In the genomic region with DNA sequence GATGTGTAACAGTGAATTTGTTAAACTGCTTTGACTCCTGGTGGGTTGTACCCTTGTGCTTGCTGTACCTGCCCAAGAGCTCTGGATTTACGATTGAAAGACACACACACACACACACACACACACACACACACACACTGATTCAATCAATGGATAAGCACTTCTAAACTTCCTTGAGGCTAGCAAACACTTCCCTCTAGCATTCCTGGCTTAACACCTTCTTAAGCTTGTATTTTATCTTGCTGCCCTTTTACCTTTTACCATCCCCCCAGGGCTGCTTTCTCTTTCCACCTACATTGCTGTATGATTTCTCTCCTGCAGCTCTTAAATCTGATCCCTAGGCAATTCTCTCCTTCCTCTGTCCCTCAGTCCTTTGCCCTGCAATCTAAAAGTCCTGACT, we compare ENCODE assay signal across 22 mouse cellular contexts. TPM values are rescaled to one million over a fixed set of nuclear protein-coding genes. Genes with fewer than 3 reads are reported as not detected.
DNase-seq lines count a peak whose midpoint lies in the region; ATAC-seq and TF ChIP-seq lines count a peak whose summit lies in the region.
"Had no signal": no experiment of that assay in that cellular context is flagged by ENCODE, and none has a peak within 500 bp of the region (broad histone marks: within the 10 kb centered on the region; RNA-seq: fewer than 3 reads in every experiment).

No protein-coding gene starts in this region.

- peaks cover 23% of the 10 kb centered on the region for H3K4me1 ChIP-seq in heart, embryonic 15.5 days (replicated peaks)
- H3K4me1 ChIP-seq in heart, embryonic 10.5 days, result peaks cover 18% of the 10 kb centered on the region
- no peaks in the 10 kb centered on the region for H3K4me1 ChIP-seq in intestine, embryonic 15.5 days (replicated peaks)
- peaks cover 4% of the 10 kb centered on the region; the same call in 1 of the 2 replicates for H3K4me1 ChIP-seq in limb, embryonic 11.5 days (ENCODE audit: control insufficient read depth, insufficient read depth, low read length)
- peaks cover 10% of the 10 kb centered on the region; the same call in 1 of the 2 replicates for H3K4me1 ChIP-seq in stomach, embryonic 16.5 days (ENCODE audit: control insufficient read depth, insufficient read depth, low read length)

- H3K4me3 ChIP-seq in heart, embryonic 15.5 days, result no peak overlapping the region
- H3K4me3 ChIP-seq in heart, embryonic 10.5 days, result no peak overlapping the region
- H3K4me3 ChIP-seq in intestine, embryonic 15.5 days (replicated peaks), result no peak overlapping the region
- no peak overlapping the region for H3K4me3 ChIP-seq in limb, embryonic 11.5 days (ENCODE audit: low read depth, low read length)
- H3K4me3 ChIP-seq in stomach, embryonic 16.5 days (replicated peaks; ENCODE audit: low read length), result no peak overlapping the region
- H3K4me3 ChIP-seq in layer of hippocampus, adult 2 months, result no peak overlapping the region
- H3K4me3 ChIP-seq: embryonic facial prominence, embryonic 15.5 days; erythroblast, embryonic 14.5 days; forebrain, embryonic 10.5 days; gastrocnemius, adult 2 months had no signal

- no peaks in the 10 kb centered on the region for H3K27me3 ChIP-seq in heart, embryonic 15.5 days
- H3K27me3 ChIP-seq in heart, embryonic 10.5 days (ENCODE audit: insufficient read depth, poor library complexity, severe bottlenecking), result no peaks in the 10 kb centered on the region
- no peaks in the 10 kb centered on the region for H3K27me3 ChIP-seq in intestine, embryonic 15.5 days (replicated peaks)
- no peaks in the 10 kb centered on the region for H3K27me3 ChIP-seq in limb, embryonic 11.5 days (ENCODE audit: control insufficient read depth, insufficient read depth, low read length)
- no peaks in the 10 kb centered on the region for H3K27me3 ChIP-seq in stomach, embryonic 16.5 days (ENCODE audit: control insufficient read depth, insufficient read depth, low read length)
- H3K27me3 ChIP-seq: embryonic facial prominence, embryonic 15.5 days; Patski had no signal

- H3K9me3 ChIP-seq in heart, embryonic 15.5 days (replicated peaks), result no peaks in the 10 kb centered on the region
- no peaks in the 10 kb centered on the region for H3K9me3 ChIP-seq in heart, embryonic 10.5 days
- H3K9me3 ChIP-seq in intestine, embryonic 15.5 days, result no peaks in the 10 kb centered on the region
- H3K9me3 ChIP-seq in limb, embryonic 11.5 days (ENCODE audit: control insufficient read depth, low read length), result no peaks in the 10 kb centered on the region
- H3K9me3 ChIP-seq in stomach, embryonic 16.5 days (replicated peaks; ENCODE audit: control insufficient read depth, low read length), result no peaks in the 10 kb centered on the region
- H3K9me3 ChIP-seq: embryonic facial prominence, embryonic 15.5 days; forebrain, embryonic 10.5 days had no signal

- H3K4me2 ChIP-seq in heart, embryonic 15.5 days, result no peak overlapping the region
- H3K4me2 ChIP-seq in intestine, embryonic 15.5 days (replicated peaks), result no peak overlapping the region
- H3K4me2 ChIP-seq in limb, embryonic 11.5 days (ENCODE audit: low read depth, severe bottlenecking), result no peak overlapping the region
- no peak overlapping the region for H3K4me2 ChIP-seq in stomach, embryonic 16.5 days (ENCODE audit: low read depth, low read length)
- H3K4me2 ChIP-seq: embryonic facial prominence, embryonic 15.5 days; hindbrain, embryonic 14.5 days had no signal

- WGBS in heart, embryonic 15.5 days, result 72% methylated on average over 1 of the region's 1 CpGs
- WGBS in heart, embryonic 10.5 days, result 25% methylated on average over 1 of the region's 1 CpGs
- 50% methylated on average over 1 of the region's 1 CpGs for WGBS in intestine, embryonic 15.5 days
- 8% methylated on average over 1 of the region's 1 CpGs for WGBS in limb, embryonic 11.5 days
- WGBS in stomach, embryonic 16.5 days, result 70% methylated on average over 1 of the region's 1 CpGs

- peak overlapping the region; percentile 24; the same call in 1 of the 2 replicates for H3K27ac ChIP-seq in heart, embryonic 15.5 days
- no peak overlapping the region for H3K27ac ChIP-seq in heart, embryonic 10.5 days
- no peak overlapping the region for H3K27ac ChIP-seq in intestine, embryonic 15.5 days
- 0 out of 2 replicates have a peak overlapping the region, but pooled peaks have one; percentile 3 for H3K27ac ChIP-seq in limb, embryonic 11.5 days (replicated peaks; ENCODE audit: low read depth, low read length)
- peak overlapping the region; percentile 33; the same call in 1 of the 2 replicates for H3K27ac ChIP-seq in stomach, embryonic 16.5 days (ENCODE audit: low read length)
- H3K27ac ChIP-seq in layer of hippocampus, adult 2 months, result no peak overlapping the region
- H3K27ac ChIP-seq: embryonic facial prominence, embryonic 15.5 days; forebrain, embryonic 10.5 days; gastrocnemius, adult 2 months; hindbrain, embryonic 14.5 days had no signal

- no peak for TF ChIP-seq CTCF in layer of hippocampus, adult 2 months (conservative IDR thresholded peaks at IDR 0.05)

- DNase-seq in heart, embryonic 10.5 days (ENCODE audit: low spot score), result no peak
- DNase-seq in limb, embryonic 11.5 days (ENCODE audit: low spot score), result no peak
- no peak for DNase-seq in cerebellum, postnatal 10 days
- no peak for DNase-seq in kidney, adult 18-20 months
- DNase-seq in layer of hippocampus, adult 2 months (ENCODE audit: low spot score in 2 of 2), result no peak
- DNase-seq: adrenal gland, adult 2 months; adrenal gland, postnatal 25 days; cerebellum, adult 18-20 months; cerebellum, adult 9-11 months; embryo, embryonic 11 days; gastrocnemius, adult 2 months; gastrocnemius, postnatal 25 days; heart, postnatal 14 days had no signal

- H3K9ac ChIP-seq in heart, embryonic 15.5 days, result no peak overlapping the region
- H3K9ac ChIP-seq in intestine, embryonic 15.5 days, result no peak overlapping the region
- no peak overlapping the region for H3K9ac ChIP-seq in limb, embryonic 11.5 days (ENCODE audit: low read length)
- no peak overlapping the region for H3K9ac ChIP-seq in stomach, embryonic 16.5 days (ENCODE audit: low read length)
- H3K9ac ChIP-seq: embryonic facial prominence, embryonic 15.5 days; hindbrain, embryonic 14.5 days had no signal

- H3K36me3 ChIP-seq in heart, embryonic 15.5 days, result no peaks in the 10 kb centered on the region
- peaks cover 11% of the 10 kb centered on the region; the same call in 1 of the 2 replicates for H3K36me3 ChIP-seq in heart, embryonic 10.5 days
- H3K36me3 ChIP-seq in intestine, embryonic 15.5 days, result no peaks in the 10 kb centered on the region
- no peaks in the 10 kb centered on the region for H3K36me3 ChIP-seq in limb, embryonic 11.5 days (ENCODE audit: control insufficient read depth, insufficient read depth, low read length)
- no peaks in the 10 kb centered on the region for H3K36me3 ChIP-seq in stomach, embryonic 16.5 days (ENCODE audit: control insufficient read depth, insufficient read depth, low read length)

- ATAC-seq in heart, embryonic 15.5 days (replicated peaks; ENCODE audit: insufficient number of reproducible peaks, insufficient read depth, low FRiP score, low read depth), result no peak
- ATAC-seq in intestine, embryonic 15.5 days, result peak; percentile 66
- ATAC-seq in limb, embryonic 11.5 days (ENCODE audit: insufficient number of reproducible peaks, low FRiP score, low TSS enrichment, low read depth), result no peak
- peak; percentile 62; the same call in 1 of the 2 replicates for ATAC-seq in stomach, embryonic 16.5 days (ENCODE audit: insufficient read depth, low FRiP score)
- ATAC-seq: forebrain, embryonic 14.5 days; Patski had no signal

RNA-seq across cellular contexts. Expression of gene Bzw2, which starts 7.4 kb away (rescaled TPM):
- 186 and 205 TPM in 2 replicates for polyA plus RNA-seq in heart, embryonic 15.5 days (2015; fragmentation: Nextera tagmentation; extraction: Ambion mirVana)
- 222 and 241 TPM in 2 replicates for polyA plus RNA-seq in heart, embryonic 10.5 days (2016; fragmentation: Nextera tagmentation; extraction: Ambion mirVana)
- 185 and 204 TPM in 2 replicates for polyA plus RNA-seq in intestine, embryonic 15.5 days (2015; fragmentation: Nextera tagmentation; extraction: Ambion mirVana)
- polyA plus RNA-seq in limb, embryonic 11.5 days (2014; fragmentation: Nextera tagmentation; extraction: Ambion mirVana), result 312 and 328 TPM in 2 replicates
- polyA plus RNA-seq in stomach, embryonic 16.5 days (2015; fragmentation: Nextera tagmentation; extraction: Ambion mirVana), result 175 and 181 TPM in 2 replicates
- total RNA-seq in layer of hippocampus, adult 2 months (2021), result 10 to 100 TPM; 57.4 to 62.5 TPM

RNA-seq across cellular contexts. Expression of gene Ankmy2, which starts 8.4 kb away (rescaled TPM):
- polyA plus RNA-seq in heart, embryonic 15.5 days (2015; fragmentation: Nextera tagmentation; extraction: Ambion mirVana), result 26.7 and 27.0 TPM in 2 replicates
- 24.1 and 27.0 TPM in 2 replicates for polyA plus RNA-seq in heart, embryonic 10.5 days (2016; fragmentation: Nextera tagmentation; extraction: Ambion mirVana)
- 35.9 and 37.6 TPM in 2 replicates for polyA plus RNA-seq in intestine, embryonic 15.5 days (2015; fragmentation: Nextera tagmentation; extraction: Ambion mirVana)
- 28.1 and 28.5 TPM in 2 replicates for polyA plus RNA-seq in limb, embryonic 11.5 days (2014; fragmentation: Nextera tagmentation; extraction: Ambion mirVana)
- 40.8 and 44.3 TPM in 2 replicates for polyA plus RNA-seq in stomach, embryonic 16.5 days (2015; fragmentation: Nextera tagmentation; extraction: Ambion mirVana)
- total RNA-seq in layer of hippocampus, adult 2 months (2021), result 10 to 100 TPM; 55.5 to 60.2 TPM

Comparison
In these comparisons a context has a peak if more than half of its experiments do, and no peak if none do; other contexts are left out.
1. H3K27ac ChIP-seq: peak in heart, embryonic 15.5 days (single experiment), limb, embryonic 11.5 days (single experiment) and stomach, embryonic 16.5 days (single experiment); none in heart, embryonic 10.5 days (single experiment), intestine, embryonic 15.5 days (single experiment) and layer of hippocampus, adult 2 months (single experiment).
2. ATAC-seq: peak in intestine, embryonic 15.5 days (single experiment) and stomach, embryonic 16.5 days (single experiment); none in heart, embryonic 15.5 days (single experiment) and limb, embryonic 11.5 days (single experiment).